In the genomic region with DNA sequence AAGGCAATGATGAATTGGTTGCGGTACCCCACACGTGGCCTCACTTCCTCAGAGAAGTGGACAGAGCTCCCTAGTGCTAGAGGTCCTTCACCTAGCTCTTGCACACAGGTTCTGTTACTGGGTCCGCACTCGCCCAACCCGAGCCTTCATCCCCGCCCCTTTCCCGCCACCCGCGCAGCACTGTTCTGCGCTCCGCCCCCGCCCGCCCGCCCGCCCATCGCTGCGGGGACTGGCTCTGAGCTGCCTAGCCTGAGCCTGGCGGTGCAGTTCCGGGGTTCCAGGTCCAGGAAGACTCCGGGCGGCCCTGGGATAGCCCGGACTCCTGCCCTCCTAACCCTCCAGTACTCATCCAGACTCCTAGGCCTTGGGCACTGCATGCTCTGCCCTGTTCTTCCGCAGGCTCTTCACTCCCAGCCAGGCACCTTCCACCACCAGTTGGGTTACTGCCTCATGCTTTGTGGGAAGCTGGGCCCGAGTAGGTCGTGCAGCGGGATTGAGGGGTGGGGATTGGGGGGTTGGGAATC, we compare ENCODE assay signal across 7 mouse cellular contexts.
DNase-seq lines count a peak whose midpoint lies in the region; ATAC-seq and TF ChIP-seq lines count a peak whose summit lies in the region.

No protein-coding gene starts in this region.

- peak; percentile 29 to 42 for DNase-seq in adrenal gland, adult 18-20 months (ENCODE audit: low spot score in 2 of 2)
- peak; percentile 4 to 10 for DNase-seq in gastrocnemius, postnatal 36 days
- peak; percentile 45 for DNase-seq in limb, embryonic 11.5 days (ENCODE audit: low spot score)
- peak; percentile 91 for DNase-seq in midbrain, embryonic 11.5 days (ENCODE audit: low spot score, missing footprints)

- H3K4me3 ChIP-seq in cortical plate, adult 2 months (ENCODE audit: insufficient read depth, low read length): peak overlapping the region; percentile 96
- H3K4me3 ChIP-seq in intestine, postnatal 0 days (ENCODE audit: low read depth, low read length): peak overlapping the region; percentile 49
- H3K4me3 ChIP-seq in limb, embryonic 11.5 days (ENCODE audit: low read depth, low read length): peak overlapping the region; percentile 31
- peak overlapping the region; percentile 39 for H3K4me3 ChIP-seq in midbrain, embryonic 11.5 days (ENCODE audit: low read depth, low read length)
- peak overlapping the region; percentile 75 for H3K4me3 ChIP-seq in small intestine, adult 2 months (ENCODE audit: low read depth, low read length)

- H3K36me3 ChIP-seq in intestine, postnatal 0 days (ENCODE audit: control insufficient read depth, insufficient read depth): no peaks in the 10 kb centered on the region
- no peaks in the 10 kb centered on the region for H3K36me3 ChIP-seq in limb, embryonic 11.5 days (ENCODE audit: control insufficient read depth, insufficient read depth, low read length)
- no peaks in the 10 kb centered on the region for H3K36me3 ChIP-seq in midbrain, embryonic 11.5 days (ENCODE audit: control insufficient read depth, insufficient read depth, low read length)
- no peaks in the 10 kb centered on the region for H3K36me3 ChIP-seq in small intestine, adult 2 months (ENCODE audit: control insufficient read depth, insufficient read depth, low read length)

- no peak for TF ChIP-seq CTCF in cortical plate, adult 2 months (IDR thresholded peaks at IDR 0.05; ENCODE audit: extremely low read depth, insufficient read depth, low read length)
- TF ChIP-seq CTCF in intestine, postnatal 0 days (IDR thresholded peaks at IDR 0.05; ENCODE audit: low read depth): no peak
- no peak for TF ChIP-seq CTCF in small intestine, adult 2 months (IDR thresholded peaks at IDR 0.05; ENCODE audit: extremely low read depth, insufficient read length, insufficient replicate concordance, low read depth, low read length)

- no peaks in the 10 kb centered on the region for H3K27me3 ChIP-seq in intestine, postnatal 0 days (replicated peaks; ENCODE audit: control insufficient read depth, insufficient read depth, low read length)
- H3K27me3 ChIP-seq in limb, embryonic 11.5 days (ENCODE audit: control insufficient read depth, insufficient read depth, low read length): no peaks in the 10 kb centered on the region
- no peaks in the 10 kb centered on the region for H3K27me3 ChIP-seq in midbrain, embryonic 11.5 days (ENCODE audit: control insufficient read depth, insufficient read depth, low read length)
- H3K27me3 ChIP-seq in small intestine, adult 2 months (ENCODE audit: control insufficient read depth, insufficient read depth, low read length): no peaks in the 10 kb centered on the region

- peak overlapping the region; percentile 70 for H3K27ac ChIP-seq in cortical plate, adult 2 months (ENCODE audit: insufficient read depth, low read length)
- no peak overlapping the region for H3K27ac ChIP-seq in intestine, postnatal 0 days (ENCODE audit: low read depth, low read length)
- H3K27ac ChIP-seq in limb, embryonic 11.5 days (replicated peaks; ENCODE audit: low read depth, low read length): no peak overlapping the region
- H3K27ac ChIP-seq in midbrain, embryonic 11.5 days (ENCODE audit: low read depth, low read length): no peak overlapping the region
- H3K27ac ChIP-seq in small intestine, adult 2 months (ENCODE audit: insufficient read depth, low read depth, low read length): no peak overlapping the region; the same call in 1 of the 2 replicates

- WGBS in intestine, postnatal 0 days: 12% methylated on average over 26 of the region's 26 CpGs
- WGBS in limb, embryonic 11.5 days: 23% methylated on average over 13 of the region's 26 CpGs
- WGBS in midbrain, embryonic 11.5 days: 5% methylated on average over 12 of the region's 26 CpGs
- 18% methylated on average over 17 of the region's 26 CpGs for WGBS in small intestine, adult 2 months

- intact Hi-C loops in gastrocnemius, postnatal 36 days (cut with DNase I): no loop called here

- peak overlapping the region; percentile 26; the same call in 1 of the 2 replicates for H3K9ac ChIP-seq in intestine, postnatal 0 days (ENCODE audit: low read depth, low read length)
- 0 out of 2 replicates have a peak overlapping the region, but pooled peaks have one; percentile 40 for H3K9ac ChIP-seq in limb, embryonic 11.5 days (ENCODE audit: low read length)
- H3K9ac ChIP-seq in midbrain, embryonic 11.5 days (ENCODE audit: low read length): peak overlapping the region; percentile 56

- no peaks in the 10 kb centered on the region for H3K9me3 ChIP-seq in intestine, postnatal 0 days (ENCODE audit: control insufficient read depth)
- no peaks in the 10 kb centered on the region for H3K9me3 ChIP-seq in limb, embryonic 11.5 days (ENCODE audit: control insufficient read depth, low read length)
- H3K9me3 ChIP-seq in midbrain, embryonic 11.5 days (ENCODE audit: control insufficient read depth, low read length): no peaks in the 10 kb centered on the region

- peak overlapping the region; percentile 82 for H3K4me2 ChIP-seq in intestine, postnatal 0 days (replicated peaks; ENCODE audit: low read depth)
- peak overlapping the region; percentile 63 for H3K4me2 ChIP-seq in limb, embryonic 11.5 days (ENCODE audit: low read depth, severe bottlenecking)
- peak overlapping the region; percentile 66 for H3K4me2 ChIP-seq in midbrain, embryonic 11.5 days

- peak; percentile 91 for ATAC-seq in intestine, postnatal 0 days
- peak; percentile 77 for ATAC-seq in limb, embryonic 11.5 days (ENCODE audit: insufficient number of reproducible peaks, low FRiP score, low TSS enrichment, low read depth)
- ATAC-seq in midbrain, embryonic 11.5 days (ENCODE audit: low FRiP score): peak; percentile 91

- peak; percentile 47; the same call in 1 of the 2 replicates for TF ChIP-seq POLR2A in cortical plate, adult 2 months (IDR thresholded peaks at IDR 0.05; ENCODE audit: extremely low read depth, insufficient read depth, low read length)
- TF ChIP-seq POLR2A in small intestine, adult 2 months (IDR thresholded peaks at IDR 0.05; ENCODE audit: low read depth, low read length): no peak

- H3K4me1 ChIP-seq in cortical plate, adult 2 months (ENCODE audit: control insufficient read depth, insufficient read depth, low read length): no peaks in the 10 kb centered on the region
- H3K4me1 ChIP-seq in intestine, postnatal 0 days (replicated peaks; ENCODE audit: control insufficient read depth, insufficient read depth, low read length): no peaks in the 10 kb centered on the region
- no peaks in the 10 kb centered on the region for H3K4me1 ChIP-seq in limb, embryonic 11.5 days (ENCODE audit: control insufficient read depth, insufficient read depth, low read length)
- H3K4me1 ChIP-seq in midbrain, embryonic 11.5 days (ENCODE audit: control insufficient read depth, insufficient read depth, low read length): no peaks in the 10 kb centered on the region
- H3K4me1 ChIP-seq in small intestine, adult 2 months (ENCODE audit: control insufficient read depth, insufficient read depth, insufficient read length, low read length): 0 out of 2 replicates have a peak, but pooled peaks cover 3% of the 10 kb centered on the region

Comparison
In these comparisons a context has a peak if more than half of its experiments do, and no peak if none do; other contexts are left out.
1. DNase-seq: peak in every context shown above with its lines; median percentile 91 in midbrain, embryonic 11.5 days; 45 in limb, embryonic 11.5 days; 36 in adrenal gland, adult 18-20 months; 7 in gastrocnemius, postnatal 36 days.
2. H3K4me3 ChIP-seq: peak in every context shown above with its lines; median percentile 96 in cortical plate, adult 2 months; 75 in small intestine, adult 2 months; 49 in intestine, postnatal 0 days; 39 in midbrain, embryonic 11.5 days; 31 in limb, embryonic 11.5 days.